Mouse (Mus musculus) kidney, embryonic 14.5 days (tissue): ENCODE data around the gene Usp13. TPM values are rescaled to one million over a fixed set of nuclear protein-coding genes. Genes with fewer than 3 reads are reported as not detected.
A peak's percentile ranks its signal among the peaks of the same experiment; 100 is the strongest.

ENCODE experiments used
- ATAC-seq: fragments of 200-750 bp; cut with Nextera tagmentation; 2 replicates; pipeline ENCODE4 v1.8.0; 2017; ENCODE audit warnings: moderate number of reproducible peaks, mild to moderate bottlenecking, moderate TSS enrichment, moderate library complexity; ENCODE audit not compliant: low FRiP score, low TSS enrichment
- H3K27ac ChIP-seq: fragments of 300-500 bp; sonication (generic); 2 replicates; pipeline ENCODE4 v1.5.1; 2014; ENCODE audit warnings: low read depth, mild to moderate bottlenecking, low read length, moderate library complexity, mixed read lengths
- H3K27me3 ChIP-seq: fragments of 300-500 bp; sonication (generic); 2 replicates; pipeline ENCODE4 v1.6.1; 2014; ENCODE audit warnings: mild to moderate bottlenecking, low read length; ENCODE audit not compliant: control insufficient read depth, insufficient read depth
- H3K36me3 ChIP-seq: fragments of 300-500 bp; sonication (generic); 2 replicates; pipeline ENCODE4 v1.6.1; 2014; ENCODE audit warnings: low read length, mixed read lengths; ENCODE audit not compliant: control insufficient read depth, insufficient read depth
- H3K4me1 ChIP-seq: fragments of 300-500 bp; sonication (generic); 2 replicates; pipeline ENCODE4 v1.6.1; 2014; ENCODE audit warnings: low read length, mixed read lengths; ENCODE audit not compliant: control insufficient read depth, insufficient read depth
- H3K4me2 ChIP-seq: fragments of 300-500 bp; sonication (generic); replicated peaks from 2 replicates; pipeline ENCODE4 v1.6.1; 2014; ENCODE audit warnings: low read depth, mild to moderate bottlenecking, low read length
- H3K4me3 ChIP-seq: fragments of 300-500 bp; sonication (generic); 2 replicates; pipeline ENCODE4 v1.5.1; 2014; ENCODE audit warnings: mild to moderate bottlenecking, low read length
- H3K9ac ChIP-seq: fragments of 300-500 bp; sonication (generic); 2 replicates; pipeline ENCODE4 v1.6.1; 2014; ENCODE audit warnings: low read depth, mild to moderate bottlenecking, low read length, moderate library complexity
- H3K9me3 ChIP-seq: fragments of 300-500 bp; sonication (generic); 2 replicates; pipeline ENCODE4 v1.6.1; 2016; ENCODE audit warnings: low read length; ENCODE audit not compliant: control insufficient read depth
- WGBS: fragments of 180-500 bp; shearing (Covaris S2); extraction: QIAGEN DNeasy Blood & Tissue Kit; methylation state at CpG from one replicate; pipeline ENCODE4 v1.1.7; 2014; 5-methylcytosine and 5-hydroxymethylcytosine counted together
- polyA plus RNA-seq: library from polyadenylated mRNA; unstranded; fragments of >200 nt; fragmentation: Nextera tagmentation; extraction: Ambion mirVana; gene quantifications from 2 replicates; pipeline ENCODE4 v1.2.1, GENCODE M21; 2014

The Usp13 gene
- polyA plus RNA-seq, 1 experiment from 2014 or later, result 4.7 TPM

DNA sequence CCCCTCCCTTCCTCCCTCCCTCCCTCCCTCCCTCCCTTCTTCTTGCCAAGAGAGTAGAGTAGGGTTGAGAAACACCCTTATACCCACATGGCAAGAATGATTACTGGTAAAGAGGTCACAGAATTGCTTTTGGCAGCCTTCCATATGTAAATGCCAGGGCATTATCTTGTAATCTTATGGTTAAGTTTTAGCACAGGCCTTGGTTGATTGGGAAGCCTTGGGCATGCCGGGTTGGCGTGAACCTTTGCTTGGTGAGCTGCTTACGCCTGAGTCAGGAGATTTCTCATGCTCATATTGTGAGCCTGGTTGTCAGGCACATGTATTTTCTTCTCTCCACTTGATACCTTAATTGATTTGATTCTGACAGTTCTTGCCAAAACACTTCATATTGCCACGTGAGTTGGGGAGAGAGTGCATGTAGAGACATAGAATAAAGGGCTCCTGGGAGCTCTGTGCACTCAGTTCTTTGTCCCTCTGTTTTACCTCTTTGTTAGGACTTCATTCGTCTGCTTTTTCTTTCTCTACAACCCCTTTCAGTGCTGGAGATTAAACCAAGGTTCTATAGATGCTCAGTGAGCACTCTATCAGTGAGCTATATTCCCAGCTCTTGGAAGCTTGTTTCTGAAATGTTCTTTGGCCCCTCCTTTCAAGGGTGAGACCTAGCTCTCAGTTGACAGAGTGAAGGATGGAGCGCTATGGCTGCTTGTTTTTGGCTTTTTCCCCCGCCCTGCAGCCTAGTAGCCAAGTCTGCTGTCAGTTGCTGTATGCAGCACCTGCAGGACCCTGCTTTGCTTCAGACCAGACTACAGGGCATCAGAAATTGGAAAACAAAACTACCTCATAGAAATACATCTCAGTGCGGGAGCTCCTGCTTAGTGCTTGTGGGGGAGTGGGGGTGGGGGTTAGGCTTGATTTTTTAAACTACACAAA, 88.8 kb downstream of the Usp13 start:
- WGBS, result 86% methylated on average over 8 of the region's 8 CpGs
- ATAC-seq, result no peak
- Histone ChIP-seq H3K4me3 (no peak overlapping the region), H3K4me2 (no peak overlapping the region), H3K9me3 (no peaks in the 10 kb centered on the region), H3K4me1 (no peaks in the 10 kb centered on the region), H3K9ac (no peak overlapping the region), H3K27ac (no peak overlapping the region), H3K27me3 (no peaks in the 10 kb centered on the region), H3K36me3 (no peaks in the 10 kb centered on the region)

- H3K27me3 ChIP-seq, result no peaks in the 10 kb centered on the region
- no peaks in the 10 kb centered on the region for H3K36me3 ChIP-seq
- H3K9ac ChIP-seq, result no peak overlapping the region
- 89% methylated on average over 3 of the region's 3 CpGs for WGBS
- H3K4me1 ChIP-seq, result no peaks in the 10 kb centered on the region
- H3K4me2 ChIP-seq, result no peak overlapping the region
- ATAC-seq, result no peak
- no peak overlapping the region for H3K27ac ChIP-seq
- no peak overlapping the region for H3K4me3 ChIP-seq
- no peaks in the 10 kb centered on the region for H3K9me3 ChIP-seq
Observed at GRCm38 (mm10) chr3:32908400-32908799, 91.1 kb downstream of the Usp13 start.

GRCm38 (mm10) chr3:32910071-32910551, 92.8 kb downstream of the Usp13 start:
- Histone ChIP-seq H3K4me1 (no peaks in the 10 kb centered on the region), H3K9ac (no peak overlapping the region), H3K27ac (no peak overlapping the region), H3K4me2 (no peak overlapping the region), H3K9me3 (no peaks in the 10 kb centered on the region), H3K27me3 (no peaks in the 10 kb centered on the region), H3K36me3 (no peaks in the 10 kb centered on the region), H3K4me3 (no peak overlapping the region)
- peak; percentile 78; the same call in 1 of the 2 replicates for ATAC-seq
- WGBS, result 41% methylated on average over 7 of the region's 7 CpGs

- Histone ChIP-seq H3K4me1 (no peaks in the 10 kb centered on the region), H3K9ac (no peak overlapping the region), H3K27ac (no peak overlapping the region), H3K4me3 (no peak overlapping the region), H3K27me3 (no peaks in the 10 kb centered on the region), H3K36me3 (peaks cover 4% of the 10 kb centered on the region; the same call in 1 of the 2 replicates), H3K9me3 (peaks cover 3% of the 10 kb centered on the region; the same call in 1 of the 2 replicates), H3K4me2 (no peak overlapping the region)
- ATAC-seq, result no peak
- WGBS, result 82% methylated on average over 6 of the region's 6 CpGs
Observed at GRCm38 (mm10) chr3:32924168-32924567, 106.8 kb downstream of the Usp13 start.

GRCm38 (mm10) chr3:32939802-32940501, 122.6 kb downstream of the Usp13 start:
- H3K9me3 ChIP-seq, result no peaks in the 10 kb centered on the region
- 52% methylated on average over 8 of the region's 8 CpGs for WGBS
- H3K27me3 ChIP-seq, result no peaks in the 10 kb centered on the region
- H3K4me1 ChIP-seq, result no peaks in the 10 kb centered on the region
- peak; percentile 49; the same call in 1 of the 2 replicates for ATAC-seq
- H3K9ac ChIP-seq, result no peak overlapping the region
- no peaks in the 10 kb centered on the region for H3K36me3 ChIP-seq
- no peak overlapping the region for H3K4me2 ChIP-seq
- no peak overlapping the region for H3K27ac ChIP-seq
- H3K4me3 ChIP-seq, result no peak overlapping the region

- no peak for ATAC-seq
- H3K4me3 ChIP-seq, result no peak overlapping the region
- no peaks in the 10 kb centered on the region for H3K36me3 ChIP-seq
- H3K4me1 ChIP-seq, result no peaks in the 10 kb centered on the region
- no peaks in the 10 kb centered on the region for H3K9me3 ChIP-seq
- no peak overlapping the region for H3K4me2 ChIP-seq
- H3K27me3 ChIP-seq, result no peaks in the 10 kb centered on the region
- no peak overlapping the region for H3K27ac ChIP-seq
- H3K9ac ChIP-seq, result no peak overlapping the region
- WGBS, result 95% methylated on average over 5 of the region's 5 CpGs
Observed at GRCm38 (mm10) chr3:32947486-32947885, 130.1 kb downstream of the Usp13 start.

DNA sequence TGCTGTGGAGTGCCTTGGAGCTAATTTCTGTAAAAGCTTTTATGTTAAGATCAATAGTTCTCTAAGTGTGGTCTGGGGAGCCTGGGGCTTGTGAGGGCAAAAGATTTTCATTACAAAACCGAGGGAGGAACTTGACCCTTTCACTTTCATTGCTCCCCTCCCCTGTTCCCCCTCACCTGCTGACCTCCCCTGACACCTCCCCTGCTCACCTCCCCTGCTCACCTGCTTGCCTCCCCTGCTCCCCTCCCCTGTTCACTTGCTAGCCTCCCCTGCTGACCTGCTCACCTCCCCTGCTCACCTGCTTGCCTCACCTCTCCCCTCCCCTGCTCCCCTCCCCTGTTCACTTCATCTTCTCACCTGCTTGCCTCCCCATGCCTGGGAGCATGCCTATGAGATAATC, 134.0 kb downstream of the Usp13 start:
- no peaks in the 10 kb centered on the region for H3K4me1 ChIP-seq
- 7% methylated on average over 1 of the region's 1 CpGs for WGBS
- no peaks in the 10 kb centered on the region for H3K9me3 ChIP-seq
- no peak overlapping the region for H3K4me3 ChIP-seq
- no peak overlapping the region for H3K9ac ChIP-seq
- H3K27me3 ChIP-seq, result no peaks in the 10 kb centered on the region
- no peak overlapping the region for H3K27ac ChIP-seq
- no peak overlapping the region for H3K4me2 ChIP-seq
- ATAC-seq, result no peak
- H3K36me3 ChIP-seq, result no peaks in the 10 kb centered on the region

GRCm38 (mm10) chr3:32961494-32961893, 144.1 kb downstream of the Usp13 start:
- H3K4me3 ChIP-seq, result no peak overlapping the region
- no peaks in the 10 kb centered on the region for H3K4me1 ChIP-seq
- H3K27me3 ChIP-seq, result no peaks in the 10 kb centered on the region
- 71% methylated on average over 3 of the region's 3 CpGs for WGBS
- H3K36me3 ChIP-seq, result no peaks in the 10 kb centered on the region
- H3K9ac ChIP-seq, result no peak overlapping the region
- H3K9me3 ChIP-seq, result no peaks in the 10 kb centered on the region
- no peak overlapping the region for H3K4me2 ChIP-seq
- H3K27ac ChIP-seq, result no peak overlapping the region
- ATAC-seq, result no peak

GRCm38 (mm10) chr3:32965528-32965927, 148.2 kb downstream of the Usp13 start:
- Histone ChIP-seq H3K9ac (no peak overlapping the region), H3K36me3 (no peaks in the 10 kb centered on the region), H3K27me3 (no peaks in the 10 kb centered on the region), H3K27ac (no peak overlapping the region), H3K4me3 (no peak overlapping the region), H3K4me1 (no peaks in the 10 kb centered on the region), H3K4me2 (no peak overlapping the region), H3K9me3 (no peaks in the 10 kb centered on the region)
- 0% methylated on average over 2 of the region's 2 CpGs for WGBS
- ATAC-seq, result no peak
